Mouse (Mus musculus): ENCODE data around the gene Tbx10.

- TF ChIP-seq CTCF (conservative IDR thresholded peaks at IDR 0.05; ENCODE audit: low read length) (no peak), NANOG (IDR thresholded peaks at IDR 0.05; ENCODE audit: borderline replicate concordance, low read length) (no peak)
Observed at GRCm38 (mm10) chr19:4000949-4001525, 8.5 kb downstream of the Tbx10 start.

Data from E14TG2a.4 (cell line).